Mouse (Mus musculus) megakaryocyte-erythroid progenitor cell, adult 5-6 weeks (primary cell): Measurements from ENCODE around the gene Sap25. TPM values are rescaled to one million over a fixed set of nuclear protein-coding genes. Genes with fewer than 3 reads are reported as not detected.
A peak's percentile ranks its signal among the peaks of the same experiment; 100 is the strongest.
"Not testable (repeated sequence)": the region's sequence is repeated elsewhere in the genome, so short reads cannot be mapped to it uniquely, and the experiment has no call there.

Experiments
- ATAC-seq: replicated peaks from 2 replicates; pipeline ENCODE4 v1.8.0; 2016; ENCODE audit warnings: mild to moderate bottlenecking, inconsistent platforms; ENCODE audit not compliant: severe bottlenecking, poor library complexity, low FRiP score, low TSS enrichment
- total RNA-seq, 2 experiments: library from RNA; stranded (forward) in 1 of 2; stranded (reverse) in 1 of 2; fragments of 200-1000, 215-1000 nt in 1 of 2; fragments of >200 nt in 1 of 2; fragmentation: Nextera tagmentation in 1 of 2; gene quantifications; 2 replicates each; pipeline ENCODE4 v1.2.3; 2014 to 2017

Sap25 gene
- 45.8 and 69.9 TPM in 2 replicates for total RNA-seq (2014; fragmentation: Nextera tagmentation)
- 10.0 and 12.9 TPM in 2 replicates for total RNA-seq (2017)

- no peak for ATAC-seq
Measured at GRCm38 (mm10) chr5:137641054-137641453, at the start of gene Sap25. Gene Sap25, plus strand, starts transcription at chr5:137641334.

DNA sequence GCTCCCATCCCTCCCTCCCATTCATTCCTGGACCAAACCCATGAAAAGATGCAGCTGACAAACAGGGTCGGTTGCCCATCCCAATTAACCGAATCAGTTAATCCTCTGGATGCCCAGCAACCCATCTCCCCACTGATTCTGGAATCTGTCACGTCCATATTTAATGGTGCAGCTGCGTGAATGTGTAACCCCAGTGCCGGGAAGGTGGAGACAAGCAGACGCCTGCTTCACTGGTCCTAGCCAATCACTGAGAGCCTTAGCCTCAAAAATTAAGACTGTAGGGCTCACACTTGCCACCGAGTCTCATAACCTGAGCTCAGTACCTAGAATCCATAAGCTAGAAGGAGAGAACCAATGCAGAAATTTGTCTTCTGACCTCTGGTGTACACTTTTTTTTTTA is 45.2 kb upstream of the Sap25 start:
- no peak for ATAC-seq

- ATAC-seq, result no peak; the same call in 1 of the 2 replicates
Measured at GRCm38 (mm10) chr5:137596601-137597261, 44.4 kb upstream of the Sap25 start.

DNA sequence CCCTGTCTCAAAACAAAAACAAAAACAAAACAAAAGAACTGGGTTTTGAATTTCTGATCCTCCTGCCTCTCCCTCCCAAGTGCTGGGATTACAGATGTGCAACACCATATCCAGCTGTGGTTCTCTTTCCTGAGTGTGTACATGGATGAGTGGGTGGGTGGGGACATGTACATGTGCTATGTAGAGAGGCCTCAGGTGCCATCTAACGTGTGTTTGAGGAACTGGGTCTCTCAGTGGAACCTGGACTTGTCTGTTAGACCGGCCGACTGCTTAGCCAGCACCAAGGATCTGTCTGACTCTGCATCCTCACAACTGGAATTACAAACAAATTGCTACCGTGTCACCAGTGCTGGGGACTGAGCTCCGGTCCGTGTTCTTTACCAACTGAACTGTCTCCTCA is 43.5 kb upstream of the Sap25 start:
- ATAC-seq, result no peak

DNA sequence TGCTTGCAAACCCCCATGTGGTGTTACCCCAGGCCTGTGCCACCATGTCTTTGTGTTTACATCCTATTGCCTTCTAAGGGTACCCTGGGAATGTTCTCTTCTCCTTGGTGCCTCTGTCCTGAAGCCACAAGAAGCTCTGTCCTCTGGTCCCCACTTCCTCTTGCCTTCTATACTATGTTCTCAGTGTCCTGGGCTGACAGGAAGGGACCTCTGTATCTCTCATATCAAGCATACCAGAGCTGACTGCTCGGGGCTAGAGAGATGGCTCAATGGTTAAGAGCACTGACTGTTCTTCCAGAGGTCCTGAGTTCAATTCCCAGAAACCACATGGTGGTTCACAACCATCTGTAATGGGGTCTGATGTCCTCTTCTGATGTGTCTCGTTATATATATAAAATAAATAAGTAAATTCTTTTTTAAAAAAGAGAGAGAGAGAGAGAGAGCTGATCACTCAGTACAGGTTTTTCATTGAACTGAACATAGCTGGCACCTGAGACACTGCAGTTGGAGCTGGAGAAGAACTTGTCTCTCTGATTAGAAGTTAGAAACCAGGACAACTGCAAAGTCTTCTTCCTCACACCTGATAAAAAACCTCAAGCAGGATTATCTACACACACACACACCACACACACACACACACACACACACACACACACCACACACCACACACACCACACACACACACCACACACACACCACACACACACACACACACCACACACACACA is 42.9 kb upstream of the Sap25 start:
- no peak for ATAC-seq

DNA sequence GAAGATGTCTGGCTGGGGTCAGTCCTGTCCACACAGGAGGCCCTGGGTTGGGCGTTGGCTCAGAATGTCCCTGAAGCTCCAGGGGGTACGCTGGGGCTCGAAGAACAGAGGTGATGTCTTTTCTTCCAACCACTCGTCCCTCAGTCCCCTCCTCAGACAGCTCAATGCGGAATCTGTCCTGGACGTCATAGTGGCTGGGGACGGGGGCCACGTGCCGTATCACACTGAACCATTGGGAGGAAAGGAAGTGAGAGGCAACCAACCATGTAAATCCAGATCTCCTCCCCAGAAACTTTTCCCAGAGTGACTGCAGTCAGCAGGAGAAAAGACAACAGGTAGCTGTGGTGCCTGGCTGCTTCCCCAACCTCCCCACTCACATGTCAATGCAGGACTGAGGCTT is 41.5 kb upstream of the Sap25 start:
- no peak for ATAC-seq

DNA sequence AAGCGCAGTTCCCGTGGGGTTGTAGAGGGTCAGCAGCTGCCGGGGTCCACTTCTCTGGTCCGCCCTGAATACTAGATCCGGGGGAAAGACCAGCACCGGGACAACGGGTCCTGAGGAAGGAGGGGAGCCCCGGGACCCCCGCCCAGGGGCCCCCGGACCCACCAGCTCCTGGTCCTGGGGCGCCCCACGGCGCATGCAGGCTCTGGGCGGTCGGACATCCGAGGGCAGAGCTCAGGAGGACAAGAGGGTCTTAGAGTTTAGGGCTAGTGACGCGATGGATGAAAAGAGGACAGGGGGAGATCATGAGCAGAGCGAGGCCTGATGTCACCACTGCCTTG is 40.9 kb upstream of the Sap25 start:
- no peak for ATAC-seq

DNA sequence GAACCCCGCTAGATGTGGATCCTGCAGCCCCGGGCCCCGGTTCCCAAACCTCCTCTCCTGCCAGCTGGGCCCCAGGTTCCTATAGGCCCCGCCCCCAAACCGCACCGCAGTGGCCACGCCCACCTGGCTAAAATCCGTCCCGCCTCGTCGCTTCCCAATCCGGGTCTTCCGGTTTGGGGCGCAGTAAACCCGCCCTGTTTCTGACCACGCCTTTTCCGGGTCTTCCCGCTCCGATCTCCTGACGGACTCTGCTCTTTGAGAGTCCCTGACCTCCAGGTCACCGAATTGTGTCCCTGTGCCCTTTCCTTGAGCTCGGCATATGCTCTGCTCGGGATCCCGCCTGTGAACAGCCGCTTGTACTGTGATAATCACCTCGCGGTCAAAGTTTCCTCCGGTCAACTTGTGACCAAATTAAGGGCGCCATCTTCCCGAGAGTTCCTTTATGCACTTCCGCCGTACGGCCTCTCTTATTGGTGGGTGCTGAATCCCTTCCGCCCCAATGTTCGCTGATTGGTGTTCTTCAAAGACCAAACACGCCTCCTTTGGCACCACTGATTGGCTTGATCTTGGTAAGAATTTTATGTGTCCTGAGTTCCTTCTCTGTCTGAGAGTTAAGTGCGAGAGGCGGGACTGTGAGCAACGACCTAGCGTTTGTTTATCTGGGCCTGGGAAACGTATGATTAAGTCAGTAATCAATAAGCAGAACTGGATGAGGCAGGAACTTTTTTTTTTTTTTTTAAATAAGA is 40.3 kb upstream of the Sap25 start, which contains the start of gene Mospd3:
Gene Mospd3, minus strand, starts transcription at position 440 of the 746 bp plus-strand sequence.
- peak; percentile 83 for ATAC-seq

GRCm38 (mm10) chr5:137601365-137601729 is 39.8 kb upstream of the Sap25 start:
- ATAC-seq, result no peak

DNA sequence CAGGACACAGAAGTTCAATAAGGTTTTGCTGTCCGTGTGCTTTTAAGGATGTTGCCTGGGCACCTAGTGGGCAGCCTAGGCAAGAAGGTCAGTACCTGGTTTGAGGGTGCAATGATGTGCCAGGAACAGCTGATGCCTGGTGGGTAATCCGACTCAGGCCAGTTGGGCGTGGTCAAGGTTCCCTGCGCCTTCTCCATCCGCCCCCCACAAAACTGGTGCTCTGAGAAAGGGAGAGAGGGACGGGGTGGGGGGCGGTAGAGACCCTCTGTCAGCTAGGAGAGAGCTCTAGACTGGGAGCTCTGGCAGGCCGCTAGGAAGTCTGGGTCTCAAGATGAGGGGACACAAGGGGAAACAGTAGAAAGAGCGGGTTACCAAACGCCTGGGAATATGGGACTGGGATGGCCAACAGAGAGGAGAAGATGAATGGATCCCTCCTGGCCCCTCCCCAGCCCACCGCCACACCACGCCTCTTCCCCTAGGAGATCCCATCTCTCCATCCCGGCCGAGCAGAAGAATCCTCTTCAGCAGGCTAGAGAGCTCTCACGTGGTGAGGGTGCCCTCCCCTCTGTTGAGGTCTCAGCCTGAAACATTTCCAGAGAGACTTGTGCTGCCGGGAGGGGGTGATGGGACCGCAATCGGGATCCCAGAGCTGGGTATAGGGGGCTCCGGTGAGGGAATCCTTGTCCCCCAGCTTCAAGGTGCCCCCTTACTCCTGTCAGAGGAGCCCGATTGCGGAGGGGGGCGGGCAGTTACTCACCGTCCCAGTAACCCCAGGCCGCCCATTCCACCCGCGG is 33.1 kb upstream of the Sap25 start:
- ATAC-seq, result no peak

GRCm38 (mm10) chr5:137608654-137609190 is 32.4 kb upstream of the Sap25 start:
- no peak for ATAC-seq

DNA sequence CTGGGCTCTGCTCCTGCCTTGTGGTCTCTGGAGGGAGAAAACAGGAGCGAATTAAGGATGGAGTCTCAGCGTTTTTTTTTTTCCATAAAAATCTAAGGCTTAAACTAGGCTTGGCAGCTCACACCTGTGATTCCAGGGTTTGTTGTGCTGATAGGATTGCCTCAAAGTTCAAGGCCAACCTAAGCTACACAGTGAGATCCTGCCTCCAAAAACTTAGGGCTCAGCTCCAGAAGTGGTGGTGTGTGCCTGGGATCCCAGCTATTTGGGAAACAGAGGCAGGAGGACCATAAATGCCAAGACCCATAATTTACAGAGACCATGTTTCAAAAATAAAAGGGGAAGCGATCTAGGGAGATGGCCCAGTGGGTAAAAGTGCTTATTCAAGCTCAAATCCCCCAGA is 31.8 kb upstream of the Sap25 start:
- ATAC-seq, result no peak

- no peak for ATAC-seq
Measured at GRCm38 (mm10) chr5:137610056-137610455, 31.1 kb upstream of the Sap25 start.

DNA sequence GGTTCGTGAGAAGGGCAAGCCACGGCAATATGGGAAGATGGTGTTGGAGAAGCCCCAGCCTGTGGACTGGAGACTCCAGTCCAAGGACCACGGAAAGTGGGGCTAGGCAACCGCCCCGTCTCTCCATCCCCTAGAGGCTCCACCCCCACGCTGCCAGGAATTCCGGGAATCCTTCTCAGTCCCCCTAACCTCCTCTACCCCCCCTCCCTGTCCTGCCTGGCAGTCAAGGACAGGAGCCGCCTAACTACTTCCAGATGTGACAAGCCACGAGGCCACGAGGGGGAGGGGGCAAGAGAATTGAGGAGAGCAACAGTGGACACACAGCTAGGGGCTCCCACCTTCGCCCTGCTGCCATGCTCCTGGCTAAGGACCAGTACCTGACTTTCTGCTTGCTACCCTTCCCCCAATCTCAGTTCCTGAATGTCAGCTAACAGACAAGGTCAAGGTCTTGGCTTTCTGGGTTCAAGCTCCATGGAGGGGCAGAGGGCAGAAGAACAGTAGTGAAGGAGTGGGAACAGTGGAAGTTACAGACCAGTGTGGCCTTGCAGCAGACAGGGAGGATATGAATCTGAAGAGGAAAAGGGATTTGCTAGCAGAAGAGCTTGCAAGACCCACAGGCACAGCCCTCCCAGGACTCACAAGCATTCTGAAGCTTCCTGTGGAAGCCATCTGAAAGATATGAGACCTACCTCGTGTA is 30.4 kb upstream of the Sap25 start:
- no peak for ATAC-seq

GRCm38 (mm10) chr5:137611245-137611602 is 29.9 kb upstream of the Sap25 start:
- ATAC-seq, result no peak

DNA sequence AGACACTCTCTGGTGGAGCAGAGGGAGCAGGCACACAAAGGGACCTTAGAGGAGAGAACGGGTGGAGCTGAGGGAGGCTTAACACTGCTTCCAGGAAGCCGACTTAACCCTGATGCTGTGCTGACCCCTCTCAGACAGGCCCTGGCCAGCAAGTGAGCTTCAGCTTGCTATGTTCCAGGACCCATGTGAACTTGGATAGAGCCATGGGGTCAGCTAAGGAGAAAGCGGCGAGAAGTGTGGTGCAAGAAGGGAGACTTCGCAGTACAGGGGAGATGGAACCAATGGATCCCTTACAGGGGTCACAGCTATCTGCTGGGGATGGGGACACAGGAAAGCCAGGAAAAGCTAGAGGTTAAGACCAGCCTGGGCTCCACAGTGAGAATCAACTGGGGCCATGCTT is 28.1 kb upstream of the Sap25 start:
- ATAC-seq, result no peak

GRCm38 (mm10) chr5:137613550-137613949 is 27.6 kb upstream of the Sap25 start, which contains the start of gene Pcolce:
Gene Pcolce, minus strand, starts transcription at chr5:137613784.
- no peak for ATAC-seq

GRCm38 (mm10) chr5:137614921-137615320 is 26.2 kb upstream of the Sap25 start:
- ATAC-seq, result not testable (repeated sequence)

DNA sequence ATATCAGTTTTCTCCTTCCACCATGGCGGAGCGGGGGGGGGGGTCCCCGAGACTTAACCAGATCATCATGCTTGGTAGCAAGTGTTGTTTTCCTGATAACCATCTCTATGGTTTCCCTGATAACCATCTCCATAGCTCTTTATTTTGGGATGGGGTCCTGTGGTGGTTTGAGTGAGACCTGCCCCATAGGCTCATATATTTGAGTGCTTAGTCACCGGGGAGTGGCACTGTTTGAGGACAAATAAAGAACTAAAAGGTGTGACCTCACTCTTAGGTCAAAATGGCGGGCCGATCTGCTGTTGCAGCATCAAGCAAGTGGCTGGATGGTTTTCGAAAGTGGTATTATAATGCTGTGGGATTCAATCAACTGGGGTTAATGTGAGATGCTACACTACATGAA is 25.8 kb upstream of the Sap25 start:
- ATAC-seq, result no peak
